Mouse (Mus musculus) myocyte (in vitro differentiated cells): ENCODE measurements around the gene Tada2a.

Experiments used
- E2F4 ChIP-seq: IDR thresholded peaks from one replicate; pipeline ENCODE4 v1.6.1; 2011; ENCODE audit warnings: mild to moderate bottlenecking, control low read depth, moderate library complexity; ENCODE audit not compliant: insufficient read depth
- MAX ChIP-seq: IDR thresholded peaks from one replicate; pipeline ENCODE4 v1.6.1; 2011; ENCODE audit warnings: low read depth, mild to moderate bottlenecking, control low read depth
- POLR2A ChIP-seq: IDR thresholded peaks from one replicate; pipeline ENCODE4 v1.6.1; 2011; ENCODE audit warnings: low read depth, mild to moderate bottlenecking, control low read depth, moderate library complexity; ENCODE audit not compliant: insufficient read length
- TCF12 ChIP-seq: IDR thresholded peaks from one replicate; pipeline ENCODE4 v1.6.1; 2011; ENCODE audit warnings: mild to moderate bottlenecking, control low read depth; ENCODE audit not compliant: poor library complexity, insufficient read depth, severe bottlenecking
- TCF3 ChIP-seq: IDR thresholded peaks from one replicate; pipeline ENCODE4 v1.6.1; 2011; ENCODE audit warnings: low read depth, control low read depth; ENCODE audit not compliant: insufficient read length

DNA sequence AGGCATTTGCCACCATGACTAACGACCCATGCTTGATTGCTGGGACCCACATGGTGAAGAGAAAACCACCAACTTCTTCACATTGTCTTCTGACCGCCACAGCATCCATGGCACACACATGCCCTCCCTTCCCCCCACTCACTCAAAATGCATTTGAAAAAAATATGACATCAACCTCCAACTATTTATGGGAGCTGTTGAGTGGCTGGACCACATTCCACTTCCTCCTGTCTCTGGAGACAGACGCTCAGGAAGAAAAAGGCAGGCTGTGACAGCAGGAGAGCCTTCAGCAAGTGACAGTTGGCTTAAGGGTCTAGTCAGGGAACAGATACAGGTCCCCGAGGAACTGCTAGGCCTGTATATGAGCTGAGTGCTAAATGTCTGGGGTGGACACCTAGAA, 49.5 kb downstream of the Tada2a start:
- TF ChIP-seq POLR2A (no peak), TCF12 (no peak), E2F4 (no peak), MAX (no peak), TCF3 (no peak)
